Mouse (Mus musculus) ES-Bruce4 (cell line): ENCODE measurements at regions not wholly inside any gene's neighbourhood (a gene's known extent, or its start where the extent isn't known, plus 50 kb on each side); places are given as distances from the start of the nearest gene placed in this dataset.

Source experiments
- CTCF ChIP-seq: IDR thresholded peaks from one replicate; pipeline ENCODE4 v1.8.1; 2011; ENCODE audit warnings: low read depth, low read length
- EP300 ChIP-seq: IDR thresholded peaks from 2 replicates; pipeline ENCODE4 v1.6.1; 2011; ENCODE audit warnings: low read depth, low read length; ENCODE audit not compliant: insufficient read depth
- POLR2A ChIP-seq: IDR thresholded peaks from one replicate; pipeline ENCODE4 v1.8.1; 2011; ENCODE audit warnings: low read length; ENCODE audit not compliant: insufficient read depth

DNA sequence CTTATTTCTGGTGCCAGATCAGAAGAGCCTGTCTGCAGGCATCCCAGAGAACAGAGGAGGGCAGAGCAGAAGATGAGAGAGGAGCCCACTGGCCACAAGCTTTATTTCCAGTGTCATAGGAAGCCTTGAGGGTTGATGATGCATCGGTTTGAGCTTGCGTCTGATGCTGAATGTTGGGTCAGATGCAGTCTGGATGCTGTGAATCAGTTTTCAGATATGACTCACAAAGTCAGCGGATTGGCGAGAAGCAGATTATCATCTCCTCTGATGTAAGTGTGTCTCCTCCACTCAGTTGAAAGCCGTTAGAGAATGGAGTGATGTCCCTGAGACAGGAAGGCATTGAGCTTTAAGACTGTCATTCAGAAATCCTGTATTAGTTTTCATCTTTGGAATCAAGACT, 197.3 kb upstream of the Gm6793 start:
- TF ChIP-seq CTCF: no peak
- TF ChIP-seq POLR2A: no peak
- no peak for TF ChIP-seq EP300
